Mouse (Mus musculus): Measurements from ENCODE around the gene Lbx1.

GRCm38 (mm10) chr19:45243918-45244700 is 8.5 kb upstream of the Lbx1 start:
- peak; percentile 97 for TF ChIP-seq CTCF (IDR thresholded peaks at IDR 0.05; ENCODE audit: low read depth, low read length)
- TF ChIP-seq EP300 (IDR thresholded peaks at IDR 0.05; ENCODE audit: insufficient read depth, low read depth, low read length), result no peak
- TF ChIP-seq POLR2A (IDR thresholded peaks at IDR 0.05; ENCODE audit: insufficient read depth, low read length), result no peak
